ENCODE assay signal across 10 mouse cellular contexts in genomic region chr15:82255944-82256383, GRCm38 (mm10). TPM values are rescaled to one million over a fixed set of nuclear protein-coding genes. Genes with fewer than 3 reads are reported as not detected.
DNase-seq lines count a peak whose midpoint lies in the region; ATAC-seq and TF ChIP-seq lines count a peak whose summit lies in the region.
"Had no signal": no experiment of that assay in that cellular context is flagged by ENCODE, and none has a peak within 500 bp of the region (broad histone marks: within the 10 kb centered on the region; RNA-seq: fewer than 3 reads in every experiment).

No protein-coding gene starts in this region.

- 0 out of 2 replicates have a peak, but pooled peaks cover 3% of the 10 kb centered on the region for H3K4me1 ChIP-seq in stomach, embryonic 15.5 days
- no peaks in the 10 kb centered on the region for H3K4me1 ChIP-seq in stomach, postnatal 0 days (replicated peaks; ENCODE audit: control insufficient read depth, insufficient read depth)

- DNase-seq in stomach, postnatal 0 days (ENCODE audit: low spot score): no peak
- peak; percentile 74 to 92 for DNase-seq in left cerebral cortex, adult 8-10 months (ENCODE audit: low spot score in 2 of 2)
- peak; percentile 78 for DNase-seq in retina, embryonic 14.5 days (ENCODE audit: low spot score)
- DNase-seq in B cell, adult 2 months: no peak
- no peak for DNase-seq in thymus, postnatal 25 days

- ATAC-seq in stomach, embryonic 15.5 days (ENCODE audit: insufficient read depth, low FRiP score, low read depth): peak; percentile 19; the same call in 1 of the 2 replicates
- no peak for ATAC-seq in stomach, postnatal 0 days (ENCODE audit: low FRiP score, low TSS enrichment)
- peak; percentile 87 for ATAC-seq in frontal cortex, adult (ENCODE audit: low TSS enrichment)
- no peak for ATAC-seq in erythroblast, adult 5-6 weeks (replicated peaks; ENCODE audit: low FRiP score, poor library complexity, severe bottlenecking)

- no peak for TF ChIP-seq CTCF in stomach, postnatal 0 days (IDR thresholded peaks at IDR 0.05; ENCODE audit: low read depth)

- H3K4me3 ChIP-seq in stomach, embryonic 15.5 days (replicated peaks): no peak overlapping the region
- H3K4me3 ChIP-seq in stomach, postnatal 0 days (ENCODE audit: low read depth, low read length): no peak overlapping the region

- no peak for TF ChIP-seq EP300 in stomach, postnatal 0 days (optimal IDR thresholded peaks at IDR 0.05)

- H3K4me2 ChIP-seq in stomach, embryonic 15.5 days: no peak overlapping the region
- H3K4me2 ChIP-seq in stomach, postnatal 0 days (replicated peaks; ENCODE audit: low read depth): no peak overlapping the region

- WGBS in stomach, embryonic 15.5 days: 31% methylated on average over 10 of the region's 10 CpGs
- WGBS in stomach, postnatal 0 days: 23% methylated on average over 10 of the region's 10 CpGs

- H3K9ac ChIP-seq in stomach, embryonic 15.5 days: no peak overlapping the region
- H3K9ac ChIP-seq in stomach, postnatal 0 days (ENCODE audit: low read length): no peak overlapping the region

- H3K27me3 ChIP-seq in stomach, embryonic 15.5 days (replicated peaks): 0 out of 2 replicates have a peak, but pooled peaks cover 2% of the 10 kb centered on the region
- H3K27me3 ChIP-seq in stomach, postnatal 0 days (ENCODE audit: control insufficient read depth, insufficient read depth, low read length): no peaks in the 10 kb centered on the region; the same call in 1 of the 2 replicates

- no peak overlapping the region for H3K27ac ChIP-seq in stomach, embryonic 15.5 days
- no peak overlapping the region for H3K27ac ChIP-seq in stomach, postnatal 0 days (replicated peaks)

- no peaks in the 10 kb centered on the region for H3K36me3 ChIP-seq in stomach, embryonic 15.5 days
- H3K36me3 ChIP-seq in stomach, postnatal 0 days (ENCODE audit: control insufficient read depth, insufficient read depth, low read length): no peaks in the 10 kb centered on the region
- H3K36me3 ChIP-seq: G1E had no signal

- no peaks in the 10 kb centered on the region for H3K9me3 ChIP-seq in stomach, embryonic 15.5 days
- no peaks in the 10 kb centered on the region for H3K9me3 ChIP-seq in stomach, postnatal 0 days (ENCODE audit: control insufficient read depth, low read length)

RNA-seq across cellular contexts. Expression of gene 1500009C09Rik, which starts 3.8 kb away (rescaled TPM):
- 0.08 TPM in 1 of 2 replicates, not detected in the other for polyA plus RNA-seq in stomach, embryonic 15.5 days (2015; fragmentation: Nextera tagmentation; extraction: Ambion mirVana)
- 0.23 and 0.24 TPM in 2 replicates for polyA plus RNA-seq in stomach, postnatal 0 days (2015; fragmentation: Nextera tagmentation; extraction: Ambion mirVana)
- total RNA-seq in left cerebral cortex, adult 8-10 months (2022): 100 to 1,000 TPM; 104 to 114 (median 110) TPM
- not detected in 2 replicates for total RNA-seq in erythroblast, adult 5-6 weeks (2015; ENCODE audit: low replicate concordance)
- not detected in 2 replicates for total RNA-seq in erythroblast, adult 5-6 weeks (2017; ENCODE audit: low replicate concordance)
- total RNA-seq: G1E had no signal
- polyA plus RNA-seq: G1E; heart, embryonic 16.5 days had no signal

RNA-seq across cellular contexts. Expression of gene Cenpm, which starts 11.4 kb away (rescaled TPM):
- polyA plus RNA-seq in stomach, embryonic 15.5 days (2015; fragmentation: Nextera tagmentation; extraction: Ambion mirVana): 51.0 and 57.6 TPM in 2 replicates
- polyA plus RNA-seq in stomach, postnatal 0 days (2015; fragmentation: Nextera tagmentation; extraction: Ambion mirVana): 24.0 and 27.0 TPM in 2 replicates
- 1 to 10 TPM; 2.7 to 4.3 (median 4.1) TPM for total RNA-seq in left cerebral cortex, adult 8-10 months (2022)
- total RNA-seq in erythroblast, adult 5-6 weeks (2015; ENCODE audit: low replicate concordance): 10.7 and 11.0 TPM in 2 replicates
- 2.3 and 7.2 TPM in 2 replicates for total RNA-seq in erythroblast, adult 5-6 weeks (2017; ENCODE audit: low replicate concordance)

RNA-seq across cellular contexts. Expression of gene Sept3, which starts 18.7 kb away (rescaled TPM):
- 10.2 and 12.4 TPM in 2 replicates for polyA plus RNA-seq in stomach, embryonic 15.5 days (2015; fragmentation: Nextera tagmentation; extraction: Ambion mirVana)
- polyA plus RNA-seq in stomach, postnatal 0 days (2015; fragmentation: Nextera tagmentation; extraction: Ambion mirVana): 2.1 and 2.9 TPM in 2 replicates
- total RNA-seq in left cerebral cortex, adult 8-10 months (2022): 100 to 1,000 TPM; 491 to 572 (median 530) TPM
- 2.3 TPM in 1 of 2 replicates, not detected in the other for total RNA-seq in erythroblast, adult 5-6 weeks (2015; ENCODE audit: low replicate concordance)
- 0.09 TPM in 1 of 2 replicates, not detected in the other for total RNA-seq in erythroblast, adult 5-6 weeks (2017; ENCODE audit: low replicate concordance)
- polyA plus RNA-seq: G1E had no signal

RNA-seq across cellular contexts. Expression of gene Tnfrsf13c, which starts 31.8 kb away (rescaled TPM):
- polyA plus RNA-seq in stomach, embryonic 15.5 days (2015; fragmentation: Nextera tagmentation; extraction: Ambion mirVana): 0.06 and 0.13 TPM in 2 replicates
- not detected in 2 replicates for polyA plus RNA-seq in stomach, postnatal 0 days (2015; fragmentation: Nextera tagmentation; extraction: Ambion mirVana)
- under 1 TPM; 0.37 to 0.98 (median 0.64) TPM for total RNA-seq in left cerebral cortex, adult 8-10 months (2022)
- total RNA-seq in erythroblast, adult 5-6 weeks (2015; ENCODE audit: low replicate concordance): 0.84 and 6.3 TPM in 2 replicates
- total RNA-seq in erythroblast, adult 5-6 weeks (2017; ENCODE audit: low replicate concordance): not detected in 2 replicates

RNA-seq across cellular contexts. Expression of gene Wbp2nl, which starts 42.8 kb away (rescaled TPM):
- 0.12 and 0.15 TPM in 2 replicates for polyA plus RNA-seq in stomach, embryonic 15.5 days (2015; fragmentation: Nextera tagmentation; extraction: Ambion mirVana)
- 0.08 and 0.11 TPM in 2 replicates for polyA plus RNA-seq in stomach, postnatal 0 days (2015; fragmentation: Nextera tagmentation; extraction: Ambion mirVana)
- total RNA-seq in left cerebral cortex, adult 8-10 months (2022): not detected
- not detected in 2 replicates for total RNA-seq in erythroblast, adult 5-6 weeks (2015; ENCODE audit: low replicate concordance)
- not detected in 2 replicates for total RNA-seq in erythroblast, adult 5-6 weeks (2017; ENCODE audit: low replicate concordance)
- polyA plus RNA-seq: G1E had no signal

Comparison
In these comparisons a context has a peak if more than half of its experiments do, and no peak if none do; other contexts are left out.
1. ATAC-seq: peak in stomach, embryonic 15.5 days (single experiment) and frontal cortex, adult (single experiment); none in stomach, postnatal 0 days (single experiment) and erythroblast, adult 5-6 weeks (single experiment).
2. DNase-seq: peak in left cerebral cortex, adult 8-10 months (2 of 2) and retina, embryonic 14.5 days (single experiment); none in stomach, postnatal 0 days (single experiment), B cell, adult 2 months (0 of 2) and thymus, postnatal 25 days (single experiment).
3. RNA of gene 1500009C09Rik, which starts 3.8 kb away (total RNA-seq): 104 to 114 TPM in left cerebral cortex, adult 8-10 months; not detected in erythroblast, adult 5-6 weeks; every median in the first group is over 100 times any median in the second.
4. RNA of gene Sept3, which starts 18.7 kb away (total RNA-seq): 491 to 572 TPM in left cerebral cortex, adult 8-10 months; 0.09 to 2.3 TPM in erythroblast, adult 5-6 weeks; every median in the first group is over 100 times any median in the second.